Mouse (Mus musculus): Measurements from ENCODE around the gene Amfr.

DNA sequence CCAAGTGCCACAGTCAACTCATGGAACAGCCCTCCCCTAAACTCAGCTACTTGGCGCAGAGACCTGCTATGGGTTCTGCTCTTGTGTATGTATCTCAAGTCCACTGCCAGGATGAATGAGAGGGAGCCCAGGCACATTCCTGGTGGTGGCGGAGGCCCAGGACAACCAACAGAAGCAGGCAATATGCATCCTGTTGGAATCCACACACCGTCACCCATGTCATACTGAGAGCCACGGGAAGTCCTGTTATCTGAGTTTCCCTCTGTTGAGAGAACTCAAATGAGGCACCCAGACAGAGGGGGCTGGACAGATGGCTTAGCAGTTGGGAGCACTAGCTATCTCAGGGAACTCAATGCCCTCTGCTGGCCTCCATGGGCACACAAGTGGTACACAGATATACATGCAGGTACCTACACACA lies 71.0 kb downstream of the Amfr start:
- TF ChIP-seq MEF2A (IDR thresholded peaks at IDR 0.05; ENCODE audit: extremely low read depth, insufficient replicate concordance, low read depth, low read length, poor library complexity, severe bottlenecking) = no peak
- no peak for TF ChIP-seq MAX (IDR thresholded peaks at IDR 0.05; ENCODE audit: low read length)
- no peak for TF ChIP-seq EP300 (IDR thresholded peaks at IDR 0.05; ENCODE audit: low read depth in 1 of 2, low read length in 2 of 2)
- TF ChIP-seq USF1 (IDR thresholded peaks at IDR 0.05; ENCODE audit: low read depth, low read length) = no peak
- TF ChIP-seq SMC3 (IDR thresholded peaks at IDR 0.05; ENCODE audit: low read depth, low read length) = no peak
- TF ChIP-seq CTCF (IDR thresholded peaks at IDR 0.05 in 2 of 3, conservative IDR thresholded peaks at IDR 0.05 in 1 of 3; ENCODE audit: control insufficient read depth in 1 of 3, insufficient read depth in 1 of 3, low read depth in 2 of 3, low read length in 3 of 3, poor library complexity in 1 of 3, severe bottlenecking in 1 of 3) = no peak
- no peak for TF ChIP-seq NELFE (IDR thresholded peaks at IDR 0.05; ENCODE audit: low read depth, low read length)
- TF ChIP-seq POLR2A (IDR thresholded peaks at IDR 0.05; ENCODE audit: control insufficient read depth in 1 of 2, insufficient read depth in 1 of 2, low read depth in 1 of 2, low read length in 2 of 2, poor library complexity in 1 of 2) = no peak
- no peak for TF ChIP-seq POLR2AphosphoS5 (IDR thresholded peaks at IDR 0.05; ENCODE audit: borderline replicate concordance, low read depth, low read length)
- no peak for TF ChIP-seq GATA1 (IDR thresholded peaks at IDR 0.05; ENCODE audit: low read depth, low read length)

Measured in MEL (cell line).